Mouse (Mus musculus): ENCODE measurements around the gene Pdzd8. TPM values are rescaled to one million over a fixed set of nuclear protein-coding genes. Genes with fewer than 3 reads are reported as not detected.
A peak's percentile ranks its signal among the peaks of the same experiment; 100 is the strongest.

Pdzd8 gene
- polyA plus RNA-seq, 1 experiment from 2014 or later = 3.3 TPM

DNA sequence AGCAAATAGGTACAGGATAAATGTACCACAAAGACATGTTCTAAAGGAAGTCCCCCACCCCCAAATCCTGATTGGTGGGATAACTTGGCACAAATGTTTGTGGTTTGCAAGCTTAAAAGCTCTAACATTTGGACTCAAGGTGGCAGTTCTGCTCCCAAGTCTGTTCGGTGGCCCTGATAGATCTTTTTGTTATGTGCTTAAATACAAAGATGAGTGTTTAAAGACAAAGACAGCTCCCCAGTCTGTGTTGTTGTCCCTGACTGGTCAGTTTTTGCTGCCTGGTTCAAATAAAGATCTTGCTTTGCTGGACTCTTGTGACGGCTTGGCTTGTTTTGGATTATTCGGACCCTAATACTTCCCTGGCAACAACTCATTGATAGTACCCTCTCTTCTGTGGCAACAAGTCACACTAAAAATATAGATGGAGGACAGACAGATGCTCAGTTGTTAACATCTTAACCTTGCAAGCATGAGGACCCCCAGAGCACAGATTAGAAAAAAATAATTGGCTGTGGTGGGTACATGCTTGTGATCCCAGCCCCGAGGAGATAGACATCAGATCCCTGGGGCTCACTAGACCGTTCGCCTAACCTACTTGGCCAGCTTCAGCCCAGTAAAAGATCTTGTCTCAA, 3.9 kb upstream of the Pdzd8 start:
- no peak overlapping the region for H3K9ac ChIP-seq (ENCODE audit: low read depth, low read length)
- H3K36me3 ChIP-seq (ENCODE audit: control insufficient read depth, insufficient read depth) = no peaks in the 10 kb centered on the region
- no peak for ATAC-seq (ENCODE audit: low read depth)
- peaks cover 17% of the 10 kb centered on the region for H3K4me1 ChIP-seq (ENCODE audit: control insufficient read depth, low read depth, low read length)
- no peak overlapping the region for H3K4me3 ChIP-seq (ENCODE audit: low read depth, low read length)
- WGBS (ENCODE audit: insufficient replicate concordance) = 66% methylated on average over 6 of the region's 6 CpGs
- no peak overlapping the region for H3K4me2 ChIP-seq (ENCODE audit: low read depth, low read length)
- no peak overlapping the region for H3K27ac ChIP-seq (ENCODE audit: low read length)
- H3K27me3 ChIP-seq (ENCODE audit: control insufficient read depth, insufficient read depth, low read depth, low read length) = no peaks in the 10 kb centered on the region
- no peaks in the 10 kb centered on the region; the same call in 1 of the 2 replicates for H3K9me3 ChIP-seq (replicated peaks; ENCODE audit: control insufficient read depth, low read length)

DNA sequence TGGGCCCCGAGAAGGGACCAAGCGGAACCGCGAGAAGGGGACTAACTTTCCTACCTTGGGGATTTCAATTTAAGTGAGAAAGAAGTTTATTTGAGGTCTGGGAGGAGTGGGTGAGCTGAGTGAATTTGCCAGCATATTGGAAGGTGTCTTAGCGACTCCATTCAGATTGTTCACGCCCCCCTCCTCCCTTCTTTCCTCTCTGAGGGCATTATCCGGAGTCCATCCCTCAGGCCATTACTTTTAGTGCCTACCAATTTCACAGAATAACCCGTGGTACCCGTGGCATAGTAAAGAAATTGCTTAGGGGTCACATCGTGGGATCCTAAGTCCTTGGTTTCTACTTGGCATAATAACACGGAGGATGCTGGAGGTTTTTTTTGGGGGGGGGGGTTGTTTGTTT, 745 bp upstream of the Pdzd8 start:
- peak overlapping the region; percentile 87 for H3K27ac ChIP-seq (ENCODE audit: low read length)
- no peak for ATAC-seq (ENCODE audit: low read depth)
- no peaks in the 10 kb centered on the region for H3K27me3 ChIP-seq (ENCODE audit: control insufficient read depth, insufficient read depth, low read depth, low read length)
- peaks cover 15% of the 10 kb centered on the region for H3K4me1 ChIP-seq (ENCODE audit: control insufficient read depth, low read depth, low read length)
- H3K9ac ChIP-seq (ENCODE audit: low read depth, low read length) = peak overlapping the region; percentile 98
- WGBS (ENCODE audit: insufficient replicate concordance) = 7% methylated on average over 11 of the region's 11 CpGs
- no peaks in the 10 kb centered on the region; the same call in 1 of the 2 replicates for H3K9me3 ChIP-seq (replicated peaks; ENCODE audit: control insufficient read depth, low read length)
- peak overlapping the region; percentile 88 for H3K4me2 ChIP-seq (ENCODE audit: low read depth, low read length)
- no peaks in the 10 kb centered on the region for H3K36me3 ChIP-seq (ENCODE audit: control insufficient read depth, insufficient read depth)
- H3K4me3 ChIP-seq (ENCODE audit: low read depth, low read length) = peak overlapping the region; percentile 99

DNA sequence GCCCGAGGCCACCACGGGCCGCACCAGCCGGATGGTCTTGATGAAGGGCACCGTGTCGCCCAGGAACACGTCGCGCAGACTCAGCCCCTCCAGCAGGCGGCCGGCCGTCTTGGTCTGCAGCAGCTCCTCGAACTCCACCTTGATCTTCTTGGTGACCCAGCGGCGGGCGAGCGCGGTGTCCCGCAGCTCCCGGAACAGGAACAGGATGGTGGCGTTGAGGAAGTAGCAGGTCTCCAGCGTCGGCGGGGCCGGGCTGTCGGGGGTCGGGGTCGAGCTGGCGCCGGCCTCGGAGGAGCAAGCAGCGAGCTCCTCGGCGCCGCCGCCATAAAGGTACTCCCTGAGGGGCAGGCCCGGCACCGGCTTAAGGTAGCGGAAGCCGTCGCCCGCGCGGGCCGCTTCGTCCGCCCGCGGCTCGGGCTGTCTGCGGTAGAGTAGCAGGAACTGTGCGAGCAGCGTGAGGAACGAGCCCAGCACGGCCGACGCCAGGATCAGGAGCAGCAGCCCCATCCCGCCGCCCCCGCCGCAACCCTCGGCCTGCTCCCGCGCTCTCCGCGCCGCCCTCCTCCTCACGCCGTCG, 411 bp downstream of the Pdzd8 start:
- ATAC-seq (ENCODE audit: low read depth) = peak; percentile 38
- H3K9me3 ChIP-seq (replicated peaks; ENCODE audit: control insufficient read depth, low read length) = no peaks in the 10 kb centered on the region; the same call in 1 of the 2 replicates
- H3K4me3 ChIP-seq (ENCODE audit: low read depth, low read length) = peak overlapping the region; percentile 99
- H3K36me3 ChIP-seq (ENCODE audit: control insufficient read depth, insufficient read depth) = no peaks in the 10 kb centered on the region
- H3K4me2 ChIP-seq (ENCODE audit: low read depth, low read length) = peak overlapping the region; percentile 84
- WGBS (ENCODE audit: insufficient replicate concordance) = under 1% methylated on average over 64 of the region's 70 CpGs
- H3K27ac ChIP-seq (ENCODE audit: low read length) = peak overlapping the region; percentile 94
- peaks cover 17% of the 10 kb centered on the region for H3K4me1 ChIP-seq (ENCODE audit: control insufficient read depth, low read depth, low read length)
- H3K9ac ChIP-seq (ENCODE audit: low read depth, low read length) = peak overlapping the region; percentile 98
- H3K27me3 ChIP-seq (ENCODE audit: control insufficient read depth, insufficient read depth, low read depth, low read length) = no peaks in the 10 kb centered on the region

DNA sequence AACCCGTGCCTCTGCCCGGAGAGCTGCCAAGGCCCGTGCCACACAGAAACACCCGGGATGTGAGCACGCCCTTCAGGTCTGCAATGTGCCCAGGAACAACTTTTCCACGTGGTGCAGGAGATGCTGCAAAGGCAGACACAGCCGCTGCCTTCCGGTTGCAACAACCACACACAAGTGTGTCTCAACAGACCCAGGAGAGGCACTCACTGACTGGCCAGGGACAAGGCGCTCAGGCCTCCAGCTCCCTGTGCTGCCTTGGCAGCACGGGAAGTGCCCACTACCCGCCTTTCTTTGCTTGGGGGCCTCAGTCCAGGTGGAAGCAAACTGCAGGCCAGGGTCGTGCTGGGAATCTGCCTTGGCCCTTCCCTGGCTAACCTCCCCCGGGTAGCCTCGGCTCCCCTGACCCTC, 1.3 kb downstream of the Pdzd8 start:
- H3K27me3 ChIP-seq (ENCODE audit: control insufficient read depth, insufficient read depth, low read depth, low read length) = no peaks in the 10 kb centered on the region
- peak overlapping the region; percentile 99 for H3K4me3 ChIP-seq (ENCODE audit: low read depth, low read length)
- H3K9ac ChIP-seq (ENCODE audit: low read depth, low read length) = peak overlapping the region; percentile 98
- H3K4me1 ChIP-seq (ENCODE audit: control insufficient read depth, low read depth, low read length) = peaks cover 17% of the 10 kb centered on the region
- no peaks in the 10 kb centered on the region for H3K36me3 ChIP-seq (ENCODE audit: control insufficient read depth, insufficient read depth)
- no peaks in the 10 kb centered on the region; the same call in 1 of the 2 replicates for H3K9me3 ChIP-seq (replicated peaks; ENCODE audit: control insufficient read depth, low read length)
- ATAC-seq (ENCODE audit: low read depth) = no peak; the same call in 1 of the 2 replicates
- WGBS (ENCODE audit: insufficient replicate concordance) = under 1% methylated on average over 14 of the region's 14 CpGs
- H3K4me2 ChIP-seq (ENCODE audit: low read depth, low read length) = peak overlapping the region; percentile 84
- peak overlapping the region; percentile 94 for H3K27ac ChIP-seq (ENCODE audit: low read length)

DNA sequence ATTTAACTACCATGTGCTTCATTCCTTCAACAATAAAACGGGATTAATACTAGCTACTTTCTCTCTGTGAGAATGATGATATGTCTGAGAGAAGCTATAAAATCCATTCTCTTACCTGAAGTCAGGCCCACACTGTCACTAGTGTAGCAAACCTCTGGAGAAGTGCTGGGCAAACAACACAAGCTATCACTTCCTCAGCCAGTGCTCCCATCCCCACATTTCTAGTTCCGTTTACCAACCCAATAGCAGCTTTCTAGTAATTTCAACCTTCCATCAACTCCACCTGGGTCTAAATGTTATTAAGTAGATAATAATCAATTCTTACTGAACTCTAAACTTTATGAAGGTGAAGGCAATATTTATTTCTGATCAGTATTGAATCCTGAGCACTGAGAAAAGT, 2.6 kb downstream of the Pdzd8 start:
- Histone ChIP-seq H3K36me3 (ENCODE audit: control insufficient read depth, insufficient read depth) (no peaks in the 10 kb centered on the region), H3K4me1 (ENCODE audit: control insufficient read depth, low read depth, low read length) (peaks cover 18% of the 10 kb centered on the region), H3K9ac (ENCODE audit: low read depth, low read length) (peak overlapping the region; percentile 61), H3K4me3 (ENCODE audit: low read depth, low read length) (peak overlapping the region; percentile 99), H3K27me3 (ENCODE audit: control insufficient read depth, insufficient read depth, low read depth, low read length) (no peaks in the 10 kb centered on the region), H3K4me2 (ENCODE audit: low read depth, low read length) (peak overlapping the region; percentile 84), H3K9me3 (replicated peaks; ENCODE audit: control insufficient read depth, low read length) (no peaks in the 10 kb centered on the region; the same call in 1 of the 2 replicates), H3K27ac (ENCODE audit: low read length) (no peak overlapping the region; the same call in 1 of the 2 replicates)
- ATAC-seq (ENCODE audit: low read depth) = no peak
- WGBS (ENCODE audit: insufficient replicate concordance) = 28% methylated on average over 2 of the region's 2 CpGs

DNA sequence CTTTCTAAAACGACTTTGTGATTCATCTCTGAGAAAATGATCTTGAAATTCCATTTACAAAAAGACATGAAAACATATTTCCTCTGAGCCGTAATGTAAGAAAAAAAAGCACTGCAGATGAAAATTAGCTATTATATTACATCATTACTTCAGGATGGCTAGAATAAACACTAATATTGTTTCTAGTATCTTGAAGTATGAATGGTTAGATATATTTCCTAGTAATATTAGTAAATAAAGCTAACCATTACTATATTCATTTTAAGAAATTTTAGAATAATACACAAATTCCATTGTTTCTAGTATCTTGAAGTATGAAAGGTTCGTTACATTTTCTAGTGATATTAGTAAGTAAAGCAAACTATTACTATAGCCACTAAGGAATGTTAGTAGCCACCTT, 5.7 kb downstream of the Pdzd8 start:
- 81% methylated on average over 3 of the region's 3 CpGs for WGBS (ENCODE audit: insufficient replicate concordance)
- no peaks in the 10 kb centered on the region for H3K9me3 ChIP-seq (replicated peaks; ENCODE audit: control insufficient read depth, low read length)
- H3K4me1 ChIP-seq (ENCODE audit: control insufficient read depth, low read depth, low read length) = peaks cover 24% of the 10 kb centered on the region
- no peak overlapping the region for H3K9ac ChIP-seq (ENCODE audit: low read depth, low read length)
- no peaks in the 10 kb centered on the region for H3K36me3 ChIP-seq (ENCODE audit: control insufficient read depth, insufficient read depth)
- H3K4me3 ChIP-seq (ENCODE audit: low read depth, low read length) = no peak overlapping the region
- no peak for ATAC-seq (ENCODE audit: low read depth)
- no peak overlapping the region for H3K4me2 ChIP-seq (ENCODE audit: low read depth, low read length)
- H3K27ac ChIP-seq (ENCODE audit: low read length) = no peak overlapping the region
- no peaks in the 10 kb centered on the region for H3K27me3 ChIP-seq (ENCODE audit: control insufficient read depth, insufficient read depth, low read depth, low read length)

DNA sequence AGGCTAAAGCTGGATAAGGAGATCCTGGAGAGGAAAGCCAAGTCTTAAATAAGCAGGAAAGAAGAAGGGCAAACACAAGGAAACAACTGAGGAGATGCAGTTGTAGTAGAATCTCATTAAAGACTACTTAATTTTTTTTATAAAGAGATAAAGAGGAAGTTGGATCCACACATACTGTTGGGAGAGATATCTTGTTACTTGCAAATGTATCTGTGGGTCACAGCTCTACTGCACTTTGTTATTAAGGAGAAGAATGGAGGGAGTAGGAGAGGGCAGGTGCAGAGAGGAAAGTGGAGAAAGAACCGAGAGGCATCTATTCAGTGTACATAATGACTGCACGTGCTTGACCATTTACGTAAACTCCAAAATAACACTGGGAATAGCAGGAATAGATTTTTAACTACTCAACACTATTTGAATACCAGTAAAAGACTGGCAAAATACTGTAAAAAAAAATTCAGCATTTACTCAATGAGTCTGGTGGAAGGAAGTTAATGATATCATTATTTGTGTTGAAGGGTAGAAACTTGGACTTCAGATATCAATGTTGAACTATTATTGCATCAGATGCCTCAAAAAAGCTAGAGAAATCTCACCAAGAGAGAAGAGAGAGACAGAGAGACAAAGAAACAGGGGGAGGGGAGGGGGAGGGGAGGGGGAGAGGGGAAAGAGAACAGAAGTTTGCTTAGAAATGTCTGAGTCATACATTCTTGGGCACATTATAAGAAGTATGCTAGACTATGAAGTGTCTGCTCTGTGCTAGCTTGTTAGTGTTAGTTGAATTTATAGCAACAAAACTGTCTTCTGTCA, 7.5 kb downstream of the Pdzd8 start:
- no peak overlapping the region for H3K9ac ChIP-seq (ENCODE audit: low read depth, low read length)
- H3K27ac ChIP-seq (ENCODE audit: low read length) = no peak overlapping the region
- peaks cover 2% of the 10 kb centered on the region for H3K36me3 ChIP-seq (ENCODE audit: control insufficient read depth, insufficient read depth)
- no peaks in the 10 kb centered on the region for H3K27me3 ChIP-seq (ENCODE audit: control insufficient read depth, insufficient read depth, low read depth, low read length)
- no peak overlapping the region for H3K4me2 ChIP-seq (ENCODE audit: low read depth, low read length)
- no peaks in the 10 kb centered on the region for H3K9me3 ChIP-seq (replicated peaks; ENCODE audit: control insufficient read depth, low read length)
- H3K4me3 ChIP-seq (ENCODE audit: low read depth, low read length) = no peak overlapping the region
- 66% methylated on average over 3 of the region's 3 CpGs for WGBS (ENCODE audit: insufficient replicate concordance)
- no peak for ATAC-seq (ENCODE audit: low read depth)
- peaks cover 20% of the 10 kb centered on the region for H3K4me1 ChIP-seq (ENCODE audit: control insufficient read depth, low read depth, low read length)

DNA sequence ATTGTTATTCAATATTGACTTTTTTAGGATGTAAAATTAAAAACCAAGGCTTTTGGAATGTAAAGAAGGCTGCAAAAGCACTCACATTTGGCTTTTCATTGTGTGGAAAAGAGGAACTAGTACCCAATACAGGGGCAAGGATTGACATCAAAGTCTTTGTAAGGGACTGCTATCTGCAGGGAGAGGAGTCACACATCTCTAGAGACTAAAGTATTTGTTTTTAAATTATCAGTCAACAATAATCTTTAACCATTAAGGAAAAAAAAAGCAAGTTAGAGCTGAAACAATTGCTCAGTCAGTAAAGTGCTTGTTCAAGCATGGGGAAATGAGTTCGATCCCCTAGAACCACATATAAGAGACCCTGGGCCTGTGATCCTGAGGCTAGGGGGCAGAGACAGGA, 8.9 kb downstream of the Pdzd8 start:
- H3K27me3 ChIP-seq (ENCODE audit: control insufficient read depth, insufficient read depth, low read depth, low read length) = no peaks in the 10 kb centered on the region
- ATAC-seq (ENCODE audit: low read depth) = no peak

DNA sequence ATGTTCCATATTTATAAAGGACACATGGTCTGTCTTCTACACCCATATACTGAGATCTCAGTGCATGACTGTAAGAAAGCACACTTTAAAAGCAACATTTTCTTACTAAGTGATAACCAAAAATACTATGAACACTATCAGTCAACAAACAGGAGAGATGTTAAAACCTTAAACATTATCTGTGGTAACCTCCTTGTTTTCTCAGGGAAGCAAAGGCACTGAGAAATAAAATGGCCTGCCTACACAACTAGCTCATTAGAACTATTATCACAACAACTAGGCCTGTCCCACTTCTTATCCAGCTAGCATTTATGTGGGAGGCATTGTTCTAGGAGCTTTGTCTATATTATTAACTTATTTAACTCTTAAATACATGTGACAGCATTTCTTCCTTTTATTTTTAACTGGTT, 14.8 kb downstream of the Pdzd8 start:
- Histone ChIP-seq H3K36me3 (ENCODE audit: control insufficient read depth, insufficient read depth) (peaks cover 6% of the 10 kb centered on the region), H3K9ac (ENCODE audit: low read depth, low read length) (no peak overlapping the region), H3K4me1 (ENCODE audit: control insufficient read depth, low read depth, low read length) (peaks cover 13% of the 10 kb centered on the region), H3K4me2 (ENCODE audit: low read depth, low read length) (no peak overlapping the region), H3K9me3 (replicated peaks; ENCODE audit: control insufficient read depth, low read length) (no peaks in the 10 kb centered on the region), H3K27ac (ENCODE audit: low read length) (no peak overlapping the region), H3K27me3 (ENCODE audit: control insufficient read depth, insufficient read depth, low read depth, low read length) (no peaks in the 10 kb centered on the region), H3K4me3 (ENCODE audit: low read depth, low read length) (no peak overlapping the region)
- ATAC-seq (ENCODE audit: low read depth) = peak; percentile 82

More for the DNA sequence above, 8.9 kb downstream of the Pdzd8 start:
- Histone ChIP-seq H3K4me1 (ENCODE audit: control insufficient read depth, low read depth, low read length) (peaks cover 21% of the 10 kb centered on the region), H3K4me2 (ENCODE audit: low read depth, low read length) (no peak overlapping the region), H3K9ac (ENCODE audit: low read depth, low read length) (no peak overlapping the region; the same call in 1 of the 2 replicates), H3K36me3 (ENCODE audit: control insufficient read depth, insufficient read depth) (peaks cover 3% of the 10 kb centered on the region), H3K27ac (ENCODE audit: low read length) (no peak overlapping the region), H3K4me3 (ENCODE audit: low read depth, low read length) (no peak overlapping the region), H3K9me3 (replicated peaks; ENCODE audit: control insufficient read depth, low read length) (no peaks in the 10 kb centered on the region)
- 98% methylated on average over 1 of the region's 1 CpGs for WGBS (ENCODE audit: insufficient replicate concordance)
